Mouse (Mus musculus) erythroblast, embryonic 14.5 days (primary cell): ENCODE results near the gene BC107364.
"Not testable (repeated sequence)": the region's sequence is repeated elsewhere in the genome, so short reads cannot be mapped to it uniquely, and the experiment has no call there.

Source experiments
- GATA1 ChIP-seq: IDR thresholded peaks from 2 replicates; pipeline ENCODE4 v1.6.1; 2012; ENCODE audit warnings: low read length, inconsistent platforms, mixed read lengths
- TAL1 ChIP-seq: IDR thresholded peaks from 3 replicates; pipeline ENCODE4 v1.6.1; 2012; ENCODE audit warnings: low read length, inconsistent platforms, mixed read lengths

- TF ChIP-seq GATA1, TAL1: not testable (repeated sequence)
Observed at GRCm38 (mm10) chr3:96483044-96483443, 30.9 kb upstream of the BC107364 start.
